Mouse (Mus musculus) CD8-positive naive resting alpha-beta T cell, adult 2 months (primary cell): ENCODE measurements at regions not wholly inside any gene's neighbourhood (a gene's known extent, or its start where the extent isn't known, plus 50 kb on each side); places are given as distances from the start of the nearest gene placed in this dataset.

Experiments
- DNase-seq, 2 experiments: peaks; one replicate each; pipeline ENCODE4 v3.0.0; 2022; ENCODE audit warnings: low read depth in 2 of 2, low spot score in 2 of 2

DNA sequence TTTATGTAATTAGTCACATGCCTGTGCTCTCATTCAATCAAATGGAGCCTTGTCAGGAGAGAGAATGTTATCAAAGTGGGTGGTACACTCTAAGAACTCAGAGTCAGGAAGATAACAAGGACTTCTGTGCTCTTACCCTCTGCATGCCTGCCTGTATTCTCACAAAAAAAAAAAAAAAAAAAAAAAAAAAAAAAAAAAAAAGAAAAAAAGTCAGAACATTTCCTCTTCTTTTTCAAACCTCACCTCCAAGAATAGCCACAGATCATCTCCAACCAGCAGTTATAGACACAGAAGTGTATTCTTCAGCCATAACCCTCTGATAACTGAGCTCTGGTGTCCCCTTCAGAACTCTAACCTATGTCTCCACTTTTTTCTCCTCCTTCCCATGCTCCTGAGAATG, 77.5 kb downstream of the Abo start:
- no peak for DNase-seq

DNA sequence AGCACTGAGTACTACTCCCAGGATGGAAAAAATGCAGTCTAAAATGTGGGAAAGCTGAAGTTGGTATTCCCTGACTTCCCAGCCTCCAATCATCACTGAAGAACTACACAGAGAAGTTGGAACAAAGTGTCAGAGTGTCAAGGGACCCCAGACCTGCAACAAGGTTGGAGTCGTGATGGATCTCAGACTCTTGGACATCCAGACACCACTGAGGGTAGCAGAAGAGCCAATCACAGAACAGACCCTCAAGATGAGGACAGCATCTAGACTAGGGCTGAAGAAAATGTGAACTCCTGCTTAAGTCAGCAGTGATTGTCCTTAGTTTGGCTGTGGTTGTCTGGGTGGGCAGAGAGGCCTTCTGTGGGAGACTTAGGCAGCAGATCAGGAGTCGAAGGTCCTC, 87.8 kb downstream of the Abo start:
- DNase-seq: no peak

DNA sequence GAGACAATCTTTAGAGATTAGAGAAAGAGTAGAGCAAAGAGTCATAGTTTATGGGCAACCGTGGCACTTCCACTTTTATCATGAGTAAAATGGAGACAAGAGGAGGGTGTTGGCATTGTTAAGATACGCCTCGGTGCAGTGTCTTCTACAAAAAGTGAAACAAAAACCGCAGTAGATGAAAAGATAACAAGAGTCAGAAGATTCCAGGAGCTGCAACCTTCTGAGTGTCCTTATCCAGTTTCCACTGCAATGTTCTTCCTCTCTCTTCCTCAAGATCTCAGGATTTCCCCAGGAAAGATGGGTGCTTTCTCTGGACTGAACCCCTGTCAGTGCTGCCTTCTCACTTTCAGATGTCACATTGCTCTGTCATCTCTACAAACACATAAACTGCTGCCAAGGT, 82.3 kb upstream of the Lcn4 start:
- DNase-seq: no peak

DNA sequence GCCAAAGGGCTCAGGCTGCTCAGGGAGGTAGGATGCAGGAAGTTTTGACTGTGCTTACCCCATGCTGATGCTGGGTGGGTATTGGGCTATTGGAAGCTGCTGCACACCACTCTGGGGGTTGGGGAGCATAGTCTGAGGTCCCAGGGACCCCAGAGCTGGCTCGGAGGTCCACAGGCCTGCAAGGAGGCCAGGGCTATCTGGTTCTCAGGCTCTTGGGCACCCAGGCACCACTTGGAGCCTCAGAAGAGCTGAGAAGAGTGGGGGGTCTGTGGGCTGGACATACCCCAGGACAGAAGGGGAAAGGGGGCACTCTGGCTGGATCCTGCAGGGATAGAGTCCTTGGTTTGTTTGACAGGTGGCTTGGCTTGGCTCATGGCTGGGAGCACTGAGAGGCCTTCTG, 80.8 kb upstream of the Lcn4 start:
- DNase-seq: no peak

DNA sequence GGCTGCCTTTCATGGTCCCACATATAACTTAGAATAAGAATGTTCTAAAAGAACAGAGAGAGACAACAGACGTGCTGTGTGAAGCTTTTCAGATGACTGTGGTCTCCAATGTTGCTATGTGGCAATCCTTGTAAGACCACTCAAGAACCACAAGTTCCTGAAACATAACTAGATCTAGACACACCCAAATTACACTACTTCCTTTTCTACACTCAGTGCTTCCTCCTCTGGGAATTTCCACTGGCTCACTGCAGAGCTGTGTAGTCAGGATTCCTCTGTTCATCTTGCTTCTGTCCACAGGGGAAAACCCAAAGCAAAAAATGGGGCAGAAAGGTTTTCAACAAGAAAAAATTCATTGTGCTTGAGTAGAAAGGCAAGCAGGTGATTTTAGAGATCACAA, 73.3 kb upstream of the Lcn4 start:
- DNase-seq: peak; percentile 10 to 20

DNA sequence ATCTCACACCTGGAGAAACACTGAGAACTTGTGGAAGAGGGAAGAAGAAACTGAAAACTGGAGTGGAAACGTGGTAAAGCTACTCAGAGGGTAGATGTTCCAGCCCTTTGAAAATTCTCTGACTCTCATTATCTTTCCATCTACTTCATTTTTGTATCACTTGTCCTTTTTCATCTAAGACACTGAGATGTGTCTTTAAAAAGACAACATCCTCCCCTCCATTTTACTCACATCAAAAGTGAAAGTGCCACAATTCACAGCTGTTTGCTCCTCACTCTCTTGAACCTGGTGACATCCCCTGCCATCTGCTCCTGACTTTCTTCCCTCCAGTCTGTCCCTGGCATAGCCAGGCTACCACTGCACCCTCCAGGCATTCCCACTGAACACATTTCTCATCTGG, 67.8 kb upstream of the Lcn4 start:
- DNase-seq: no peak

DNA sequence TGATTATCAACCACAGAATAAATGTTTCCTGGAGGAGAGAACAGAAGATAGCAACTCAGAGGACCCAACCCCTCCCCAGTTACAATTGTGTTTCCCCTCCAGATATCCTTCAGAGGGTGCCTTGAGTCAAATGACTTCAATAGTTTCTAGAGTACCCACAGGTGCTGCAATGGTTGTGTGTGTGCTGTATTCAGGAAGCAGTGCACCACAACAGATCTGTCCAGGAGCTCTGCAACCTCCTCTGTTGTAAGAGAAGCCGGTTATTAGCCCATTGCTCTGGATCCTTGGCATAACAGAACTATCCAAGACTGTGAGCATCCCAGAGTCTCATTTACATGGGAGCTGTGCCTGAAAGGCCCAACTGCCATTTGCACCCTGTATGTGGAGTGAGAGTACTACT, 66.6 kb upstream of the Lcn4 start:
- DNase-seq: no peak
